Mouse (Mus musculus): ENCODE results near the gene Sept3. TPM values are rescaled to one million over a fixed set of nuclear protein-coding genes. Genes with fewer than 3 reads are reported as not detected.
A peak's percentile ranks its signal among the peaks of the same experiment; 100 is the strongest.

Gene Sept3
- polyA plus RNA-seq (2015; fragmentation: Nextera tagmentation; extraction: Ambion mirVana), result 0.32 TPM in 1 of 2 replicates, not detected in the other

- peaks cover 55% of the 10 kb centered on the region for H3K27me3 ChIP-seq (ENCODE audit: control insufficient read depth, insufficient read depth, low read depth, low read length)
- peak within 1 kb of the TSS; percentile 56 for H3K4me2 ChIP-seq (ENCODE audit: low read depth, low read length)
- 24% methylated on average over 6 of the region's 6 CpGs for WGBS (ENCODE audit: insufficient replicate concordance)
- H3K9me3 ChIP-seq (replicated peaks; ENCODE audit: control insufficient read depth, low read length), result no peaks in the 10 kb centered on the region
- no peaks in the 10 kb centered on the region for H3K36me3 ChIP-seq (ENCODE audit: control insufficient read depth, insufficient read depth)
- H3K9ac ChIP-seq (ENCODE audit: low read depth, low read length), result no peak within 1 kb of the TSS
- H3K27ac ChIP-seq (ENCODE audit: low read length), result no peak within 1 kb of the TSS
- peak within 1 kb of the TSS; percentile 44 for H3K4me3 ChIP-seq (ENCODE audit: low read depth, low read length)
- ATAC-seq (ENCODE audit: low read depth), result no peak
- H3K4me1 ChIP-seq (ENCODE audit: control insufficient read depth, low read depth, low read length), result peaks cover 3% of the 10 kb centered on the region; the same call in 1 of the 2 replicates
Observed at GRCm38 (mm10) chr15:82274593-82274926, at the start of gene Sept3. Sept3 (plus strand) TSS chr15:82274893.

GRCm38 (mm10) chr15:82225769-82226168 lies 48.9 kb upstream of the Sept3 start:
- Histone ChIP-seq H3K27ac (ENCODE audit: low read length) (no peak overlapping the region), H3K4me3 (ENCODE audit: low read depth, low read length) (no peak overlapping the region), H3K27me3 (ENCODE audit: control insufficient read depth, insufficient read depth, low read depth, low read length) (peaks cover 36% of the 10 kb centered on the region), H3K4me1 (ENCODE audit: control insufficient read depth, low read depth, low read length) (peaks cover 38% of the 10 kb centered on the region), H3K9me3 (replicated peaks; ENCODE audit: control insufficient read depth, low read length) (no peaks in the 10 kb centered on the region), H3K9ac (ENCODE audit: low read depth, low read length) (no peak overlapping the region), H3K36me3 (ENCODE audit: control insufficient read depth, insufficient read depth) (no peaks in the 10 kb centered on the region), H3K4me2 (ENCODE audit: low read depth, low read length) (no peak overlapping the region)
- ATAC-seq (ENCODE audit: low read depth), result no peak
- 69% methylated on average over 5 of the region's 5 CpGs for WGBS (ENCODE audit: insufficient replicate concordance)

GRCm38 (mm10) chr15:82229542-82230045 lies 45.1 kb upstream of the Sept3 start:
- H3K9me3 ChIP-seq (replicated peaks; ENCODE audit: control insufficient read depth, low read length), result no peaks in the 10 kb centered on the region
- H3K27ac ChIP-seq (ENCODE audit: low read length), result peak overlapping the region; percentile 87
- peak overlapping the region; percentile 27 for H3K4me3 ChIP-seq (ENCODE audit: low read depth, low read length)
- H3K4me2 ChIP-seq (ENCODE audit: low read depth, low read length), result peak overlapping the region; percentile 64
- peak; percentile 97 for ATAC-seq (ENCODE audit: low read depth)
- H3K9ac ChIP-seq (ENCODE audit: low read depth, low read length), result peak overlapping the region; percentile 59
- H3K4me1 ChIP-seq (ENCODE audit: control insufficient read depth, low read depth, low read length), result peaks cover 31% of the 10 kb centered on the region
- H3K36me3 ChIP-seq (ENCODE audit: control insufficient read depth, insufficient read depth), result no peaks in the 10 kb centered on the region
- WGBS (ENCODE audit: insufficient replicate concordance), result 40% methylated on average over 11 of the region's 11 CpGs
- peaks cover 8% of the 10 kb centered on the region for H3K27me3 ChIP-seq (ENCODE audit: control insufficient read depth, insufficient read depth, low read depth, low read length)

GRCm38 (mm10) chr15:82230098-82230611 lies 44.5 kb upstream of the Sept3 start:
- H3K27ac ChIP-seq (ENCODE audit: low read length), result peak overlapping the region; percentile 87
- peak overlapping the region; percentile 64 for H3K4me2 ChIP-seq (ENCODE audit: low read depth, low read length)
- H3K4me3 ChIP-seq (ENCODE audit: low read depth, low read length), result peak overlapping the region; percentile 27
- peak; percentile 27 for ATAC-seq (ENCODE audit: low read depth)
- H3K9me3 ChIP-seq (replicated peaks; ENCODE audit: control insufficient read depth, low read length), result no peaks in the 10 kb centered on the region
- H3K9ac ChIP-seq (ENCODE audit: low read depth, low read length), result peak overlapping the region; percentile 59
- H3K27me3 ChIP-seq (ENCODE audit: control insufficient read depth, insufficient read depth, low read depth, low read length), result peaks cover 3% of the 10 kb centered on the region
- 56% methylated on average over 6 of the region's 6 CpGs for WGBS (ENCODE audit: insufficient replicate concordance)
- H3K4me1 ChIP-seq (ENCODE audit: control insufficient read depth, low read depth, low read length), result peaks cover 26% of the 10 kb centered on the region
- no peaks in the 10 kb centered on the region for H3K36me3 ChIP-seq (ENCODE audit: control insufficient read depth, insufficient read depth)

GRCm38 (mm10) chr15:82231100-82231499 lies 43.6 kb upstream of the Sept3 start:
- no peaks in the 10 kb centered on the region for H3K9me3 ChIP-seq (replicated peaks; ENCODE audit: control insufficient read depth, low read length)
- no peak overlapping the region for H3K4me3 ChIP-seq (ENCODE audit: low read depth, low read length)
- no peak overlapping the region for H3K9ac ChIP-seq (ENCODE audit: low read depth, low read length)
- no peaks in the 10 kb centered on the region for H3K36me3 ChIP-seq (ENCODE audit: control insufficient read depth, insufficient read depth)
- H3K4me2 ChIP-seq (ENCODE audit: low read depth, low read length), result no peak overlapping the region
- WGBS (ENCODE audit: insufficient replicate concordance), result 72% methylated on average over 4 of the region's 4 CpGs
- no peaks in the 10 kb centered on the region; the same call in 1 of the 2 replicates for H3K27me3 ChIP-seq (ENCODE audit: control insufficient read depth, insufficient read depth, low read depth, low read length)
- H3K27ac ChIP-seq (ENCODE audit: low read length), result no peak overlapping the region; the same call in 1 of the 2 replicates
- H3K4me1 ChIP-seq (ENCODE audit: control insufficient read depth, low read depth, low read length), result peaks cover 28% of the 10 kb centered on the region
- ATAC-seq (ENCODE audit: low read depth), result no peak

- H3K4me3 ChIP-seq (ENCODE audit: low read depth, low read length), result no peak overlapping the region
- H3K9me3 ChIP-seq (replicated peaks; ENCODE audit: control insufficient read depth, low read length), result no peaks in the 10 kb centered on the region
- no peak overlapping the region for H3K9ac ChIP-seq (ENCODE audit: low read depth, low read length)
- WGBS (ENCODE audit: insufficient replicate concordance), result 70% methylated on average over 11 of the region's 11 CpGs
- no peaks in the 10 kb centered on the region for H3K36me3 ChIP-seq (ENCODE audit: control insufficient read depth, insufficient read depth)
- no peak overlapping the region for H3K4me2 ChIP-seq (ENCODE audit: low read depth, low read length)
- peaks cover 32% of the 10 kb centered on the region for H3K4me1 ChIP-seq (ENCODE audit: control insufficient read depth, low read depth, low read length)
- H3K27ac ChIP-seq (ENCODE audit: low read length), result no peak overlapping the region; the same call in 1 of the 2 replicates
- no peaks in the 10 kb centered on the region for H3K27me3 ChIP-seq (ENCODE audit: control insufficient read depth, insufficient read depth, low read depth, low read length)
- no peak for ATAC-seq (ENCODE audit: low read depth)
Observed at GRCm38 (mm10) chr15:82231591-82232378, 42.9 kb upstream of the Sept3 start.

- no peaks in the 10 kb centered on the region for H3K36me3 ChIP-seq (ENCODE audit: control insufficient read depth, insufficient read depth)
- ATAC-seq (ENCODE audit: low read depth), result no peak
- peaks cover 32% of the 10 kb centered on the region for H3K4me1 ChIP-seq (ENCODE audit: control insufficient read depth, low read depth, low read length)
- H3K4me2 ChIP-seq (ENCODE audit: low read depth, low read length), result no peak overlapping the region
- H3K27me3 ChIP-seq (ENCODE audit: control insufficient read depth, insufficient read depth, low read depth, low read length), result no peaks in the 10 kb centered on the region
- no peak overlapping the region for H3K9ac ChIP-seq (ENCODE audit: low read depth, low read length)
- no peak overlapping the region for H3K27ac ChIP-seq (ENCODE audit: low read length)
- H3K9me3 ChIP-seq (replicated peaks; ENCODE audit: control insufficient read depth, low read length), result no peaks in the 10 kb centered on the region
- H3K4me3 ChIP-seq (ENCODE audit: low read depth, low read length), result no peak overlapping the region
- 75% methylated on average over 4 of the region's 4 CpGs for WGBS (ENCODE audit: insufficient replicate concordance)
Observed at GRCm38 (mm10) chr15:82232651-82233050, 42.0 kb upstream of the Sept3 start.

GRCm38 (mm10) chr15:82235661-82236060 lies 39.0 kb upstream of the Sept3 start:
- Histone ChIP-seq H3K36me3 (ENCODE audit: control insufficient read depth, insufficient read depth) (peaks cover 3% of the 10 kb centered on the region), H3K4me2 (ENCODE audit: low read depth, low read length) (no peak overlapping the region), H3K9ac (ENCODE audit: low read depth, low read length) (no peak overlapping the region), H3K27me3 (ENCODE audit: control insufficient read depth, insufficient read depth, low read depth, low read length) (no peaks in the 10 kb centered on the region), H3K9me3 (replicated peaks; ENCODE audit: control insufficient read depth, low read length) (no peaks in the 10 kb centered on the region), H3K27ac (ENCODE audit: low read length) (no peak overlapping the region), H3K4me3 (ENCODE audit: low read depth, low read length) (no peak overlapping the region), H3K4me1 (ENCODE audit: control insufficient read depth, low read depth, low read length) (peaks cover 11% of the 10 kb centered on the region)
- ATAC-seq (ENCODE audit: low read depth), result no peak
- WGBS (ENCODE audit: insufficient replicate concordance), result 33% methylated on average over 10 of the region's 10 CpGs

GRCm38 (mm10) chr15:82236565-82236964 lies 38.1 kb upstream of the Sept3 start:
- Histone ChIP-seq H3K4me2 (ENCODE audit: low read depth, low read length) (no peak overlapping the region), H3K36me3 (ENCODE audit: control insufficient read depth, insufficient read depth) (peaks cover 3% of the 10 kb centered on the region), H3K4me1 (ENCODE audit: control insufficient read depth, low read depth, low read length) (peaks cover 7% of the 10 kb centered on the region), H3K27me3 (ENCODE audit: control insufficient read depth, insufficient read depth, low read depth, low read length) (no peaks in the 10 kb centered on the region), H3K9me3 (replicated peaks; ENCODE audit: control insufficient read depth, low read length) (no peaks in the 10 kb centered on the region), H3K27ac (ENCODE audit: low read length) (no peak overlapping the region), H3K9ac (ENCODE audit: low read depth, low read length) (no peak overlapping the region), H3K4me3 (ENCODE audit: low read depth, low read length) (no peak overlapping the region)
- 16% methylated on average over 5 of the region's 5 CpGs for WGBS (ENCODE audit: insufficient replicate concordance)
- peak; percentile 62 for ATAC-seq (ENCODE audit: low read depth)
